Mouse (Mus musculus): ENCODE measurements around the gene H2-Q6. TPM values are rescaled to one million over a fixed set of nuclear protein-coding genes. Genes with fewer than 3 reads are reported as not detected.
"Not testable (repeated sequence)": the region's sequence is repeated elsewhere in the genome, so short reads cannot be mapped to it uniquely, and the experiment has no call there.

Gene H2-Q6
- polyA plus RNA-seq, 1 experiment from 2014 or later = 0.99 TPM

DNA sequence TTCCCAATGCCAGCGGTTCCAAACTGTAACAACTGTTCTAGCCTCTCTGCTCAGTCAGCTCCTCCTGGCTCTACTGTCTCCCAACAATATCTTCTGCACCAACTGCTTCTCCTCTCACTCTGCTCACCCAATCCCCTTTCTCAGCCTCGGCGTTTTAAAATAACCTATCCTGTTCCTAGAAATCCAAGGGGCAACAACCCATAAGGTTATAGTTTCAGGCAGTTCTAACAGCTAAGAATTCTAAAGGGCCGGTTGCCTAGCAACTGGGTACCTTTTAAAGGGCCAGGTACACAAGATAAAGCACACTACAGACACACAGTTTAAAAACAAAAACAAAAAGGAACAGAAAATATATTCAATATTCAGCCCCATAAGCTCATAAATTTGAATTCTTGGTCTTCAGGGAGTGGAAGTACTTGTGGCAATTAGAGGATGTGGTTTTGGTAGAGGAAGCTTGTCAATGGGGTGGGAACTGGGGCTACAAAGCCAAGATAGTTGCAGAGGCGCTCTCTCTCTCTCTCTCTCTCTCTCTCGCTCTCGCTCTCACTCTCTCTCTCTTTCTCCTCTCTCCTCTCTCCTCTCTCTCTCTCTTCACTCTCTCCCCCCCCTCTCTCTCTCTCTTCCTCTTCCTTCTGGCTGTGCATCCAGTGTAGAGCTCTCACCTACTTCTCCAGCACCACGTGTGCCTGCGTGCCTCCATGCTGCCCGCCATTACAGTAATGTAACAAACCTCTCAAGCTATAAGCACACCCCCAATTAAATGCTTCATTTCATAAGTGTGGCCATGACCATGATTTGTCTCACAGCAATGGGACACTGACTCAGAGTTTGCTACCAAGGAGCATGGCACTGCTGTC lies 9.1 kb upstream of the H2-Q6 start:
- H3K9me3 ChIP-seq (ENCODE audit: control insufficient read depth, low read length); H3K27ac ChIP-seq (ENCODE audit: low read depth, low read length); H3K4me3 ChIP-seq (ENCODE audit: low read depth, low read length); H3K36me3 ChIP-seq (ENCODE audit: control insufficient read depth, insufficient read depth, low read length); H3K4me2 ChIP-seq (ENCODE audit: low read depth); H3K4me1 ChIP-seq (ENCODE audit: control insufficient read depth, insufficient read depth, low read length); H3K9ac ChIP-seq (ENCODE audit: low read length); ATAC-seq (ENCODE audit: insufficient read depth, low FRiP score, low TSS enrichment); H3K27me3 ChIP-seq (ENCODE audit: control insufficient read depth, insufficient read depth, low read length); DNase-seq (ENCODE audit: low spot score): not testable (repeated sequence)
- WGBS = 58% methylated on average over 3 of the region's 10 CpGs

DNA sequence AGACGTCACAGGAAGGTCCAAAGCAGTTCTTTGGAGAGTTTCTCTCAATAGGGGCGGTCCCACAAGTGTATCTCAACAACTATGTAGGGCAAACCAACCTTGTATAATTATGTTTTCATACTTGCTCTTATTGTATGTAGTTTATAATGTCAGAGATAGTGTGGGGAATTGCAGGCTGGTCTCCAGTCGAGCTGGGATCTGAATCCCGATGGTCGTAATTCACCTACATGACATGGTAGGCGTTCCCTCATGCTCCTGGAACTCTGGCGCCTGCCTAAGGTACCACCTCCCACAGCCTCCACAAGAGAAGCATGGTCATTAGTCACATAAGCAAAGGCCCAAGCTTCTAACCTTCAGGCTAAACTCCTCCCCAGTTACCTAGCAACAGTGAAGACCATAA lies 5.9 kb upstream of the H2-Q6 start:
- WGBS = 58% methylated on average over 7 of the region's 7 CpGs
- Histone ChIP-seq H3K27ac (ENCODE audit: low read depth, low read length) (no peak overlapping the region), H3K9me3 (ENCODE audit: control insufficient read depth, low read length) (no peaks in the 10 kb centered on the region), H3K4me1 (ENCODE audit: control insufficient read depth, insufficient read depth, low read length) (no peaks in the 10 kb centered on the region), H3K27me3 (ENCODE audit: control insufficient read depth, insufficient read depth, low read length) (no peaks in the 10 kb centered on the region), H3K4me2 (ENCODE audit: low read depth) (no peak overlapping the region), H3K4me3 (ENCODE audit: low read depth, low read length) (no peak overlapping the region), H3K9ac (ENCODE audit: low read length) (no peak overlapping the region), H3K36me3 (ENCODE audit: control insufficient read depth, insufficient read depth, low read length) (no peaks in the 10 kb centered on the region)
- no peak for DNase-seq (ENCODE audit: low spot score)
- no peak for ATAC-seq (ENCODE audit: insufficient read depth, low FRiP score, low TSS enrichment)

DNA sequence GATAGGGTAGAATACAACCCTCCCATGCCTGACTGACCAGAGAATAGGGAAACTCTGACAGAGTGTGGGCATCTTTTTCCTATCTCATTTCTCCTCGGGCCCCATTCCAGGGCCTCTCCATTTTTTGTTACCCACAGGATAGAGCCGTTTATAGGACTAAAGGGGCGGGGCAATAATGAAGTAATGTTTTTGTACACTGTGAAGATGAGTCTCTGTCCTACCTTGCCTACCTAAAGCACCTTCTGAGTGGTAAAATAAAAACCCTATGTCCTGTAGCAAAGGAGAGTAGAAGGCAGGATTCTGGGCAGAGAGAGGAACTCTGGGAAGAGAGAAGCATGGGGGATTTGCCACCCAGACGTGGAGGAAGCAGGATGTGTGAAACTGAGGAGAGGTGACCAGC lies 5.1 kb upstream of the H2-Q6 start:
- H3K9ac ChIP-seq (ENCODE audit: low read length); ATAC-seq (ENCODE audit: insufficient read depth, low FRiP score, low TSS enrichment): not testable (repeated sequence)
- 78% methylated on average over 4 of the region's 4 CpGs for WGBS

DNA sequence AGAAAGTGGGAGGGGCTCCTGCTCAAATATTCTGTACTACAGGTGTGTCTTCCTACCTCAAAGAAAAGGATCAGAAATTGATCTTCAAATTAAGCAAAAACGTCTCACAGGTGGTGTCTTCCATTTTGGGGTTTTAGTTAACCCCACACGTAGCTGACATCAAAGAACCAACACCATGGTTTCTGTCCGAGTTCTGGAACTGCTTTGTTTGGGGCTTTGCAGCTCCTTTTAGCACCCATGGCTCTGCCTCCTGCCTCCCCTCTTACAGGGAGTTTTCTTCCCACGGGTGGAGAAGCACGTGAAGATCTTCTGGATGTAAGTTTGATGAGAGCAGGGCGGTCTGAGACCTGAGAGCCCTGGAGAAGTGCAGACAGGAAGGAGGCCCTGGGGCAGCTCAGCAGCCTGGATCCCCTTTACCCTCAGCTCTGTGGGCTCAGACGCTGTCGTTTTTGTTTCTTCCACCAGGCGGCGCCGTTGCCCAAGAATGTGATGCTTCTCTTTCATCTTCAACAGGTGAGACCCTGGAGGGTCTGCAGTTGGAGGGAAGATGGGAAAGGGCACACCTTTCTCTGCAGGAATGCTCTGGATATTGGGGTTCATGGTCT lies 4.3 kb upstream of the H2-Q6 start:
- not testable (repeated sequence) for H3K9ac ChIP-seq (ENCODE audit: low read length); H3K4me2 ChIP-seq (ENCODE audit: low read depth); H3K4me1 ChIP-seq (ENCODE audit: control insufficient read depth, insufficient read depth, low read length); H3K36me3 ChIP-seq (ENCODE audit: control insufficient read depth, insufficient read depth, low read length); ATAC-seq (ENCODE audit: insufficient read depth, low FRiP score, low TSS enrichment); H3K27me3 ChIP-seq (ENCODE audit: control insufficient read depth, insufficient read depth, low read length); H3K4me3 ChIP-seq (ENCODE audit: low read depth, low read length); H3K9me3 ChIP-seq (ENCODE audit: control insufficient read depth, low read length); H3K27ac ChIP-seq (ENCODE audit: low read depth, low read length)
- 19% methylated on average over 11 of the region's 11 CpGs for WGBS
- peak; percentile 73 for DNase-seq (ENCODE audit: low spot score)

More for the DNA sequence above, 5.1 kb upstream of the H2-Q6 start:
- H3K4me2 ChIP-seq (ENCODE audit: low read depth); H3K9me3 ChIP-seq (ENCODE audit: control insufficient read depth, low read length); H3K4me3 ChIP-seq (ENCODE audit: low read depth, low read length); H3K4me1 ChIP-seq (ENCODE audit: control insufficient read depth, insufficient read depth, low read length); H3K27ac ChIP-seq (ENCODE audit: low read depth, low read length); H3K27me3 ChIP-seq (ENCODE audit: control insufficient read depth, insufficient read depth, low read length); DNase-seq (ENCODE audit: low spot score); H3K36me3 ChIP-seq (ENCODE audit: control insufficient read depth, insufficient read depth, low read length): not testable (repeated sequence)

DNA sequence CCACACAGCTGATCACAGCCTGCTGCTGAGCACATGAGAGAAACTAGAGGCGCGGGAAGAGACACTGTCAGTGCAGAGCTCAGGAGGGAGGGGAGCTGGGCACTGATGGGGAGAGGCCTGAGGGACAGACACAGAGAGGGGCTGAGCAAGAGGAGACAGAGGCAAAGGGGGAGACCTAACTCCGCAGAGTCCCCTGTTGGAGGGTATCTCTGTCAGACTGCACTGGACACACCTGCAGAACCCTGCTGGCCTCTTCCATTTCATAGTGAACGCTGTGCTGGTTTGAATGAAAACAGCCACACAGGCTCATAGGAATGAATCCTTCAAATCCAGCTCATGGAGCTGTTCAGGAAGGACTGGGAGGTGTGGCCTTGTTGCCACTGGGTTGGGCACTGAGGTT lies 3.3 kb upstream of the H2-Q6 start:
- H3K4me3 ChIP-seq (ENCODE audit: low read depth, low read length); H3K27ac ChIP-seq (ENCODE audit: low read depth, low read length); DNase-seq (ENCODE audit: low spot score); H3K36me3 ChIP-seq (ENCODE audit: control insufficient read depth, insufficient read depth, low read length); H3K4me1 ChIP-seq (ENCODE audit: control insufficient read depth, insufficient read depth, low read length); H3K27me3 ChIP-seq (ENCODE audit: control insufficient read depth, insufficient read depth, low read length); H3K9ac ChIP-seq (ENCODE audit: low read length); ATAC-seq (ENCODE audit: insufficient read depth, low FRiP score, low TSS enrichment); H3K4me2 ChIP-seq (ENCODE audit: low read depth); H3K9me3 ChIP-seq (ENCODE audit: control insufficient read depth, low read length): not testable (repeated sequence)
- WGBS = 88% methylated on average over 4 of the region's 4 CpGs

DNA sequence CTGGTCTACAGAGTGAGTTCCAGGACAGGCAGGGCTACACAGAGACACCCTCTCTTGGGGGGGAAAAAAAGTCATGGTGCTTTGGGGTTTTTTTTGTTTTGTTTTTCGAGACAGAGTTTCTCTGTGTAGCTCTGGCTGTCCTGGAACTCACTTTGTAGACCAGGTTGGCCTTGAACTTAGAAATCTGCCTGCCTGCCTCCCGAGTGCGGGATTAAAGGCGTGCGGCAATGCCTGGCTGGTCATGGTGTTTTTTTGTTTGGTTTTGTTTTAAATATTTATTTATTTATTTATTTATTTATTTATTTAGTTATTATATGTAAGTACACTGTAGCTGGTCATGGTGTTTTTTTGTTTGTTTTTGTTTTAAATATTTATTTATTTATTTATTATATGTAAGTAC lies 2.3 kb upstream of the H2-Q6 start:
- DNase-seq (ENCODE audit: low spot score); H3K27ac ChIP-seq (ENCODE audit: low read depth, low read length); ATAC-seq (ENCODE audit: insufficient read depth, low FRiP score, low TSS enrichment); H3K27me3 ChIP-seq (ENCODE audit: control insufficient read depth, insufficient read depth, low read length); H3K36me3 ChIP-seq (ENCODE audit: control insufficient read depth, insufficient read depth, low read length); H3K4me2 ChIP-seq (ENCODE audit: low read depth); H3K9ac ChIP-seq (ENCODE audit: low read length); H3K9me3 ChIP-seq (ENCODE audit: control insufficient read depth, low read length); H3K4me3 ChIP-seq (ENCODE audit: low read depth, low read length); H3K4me1 ChIP-seq (ENCODE audit: control insufficient read depth, insufficient read depth, low read length): not testable (repeated sequence)
- WGBS = 89% methylated on average over 5 of the region's 5 CpGs

DNA sequence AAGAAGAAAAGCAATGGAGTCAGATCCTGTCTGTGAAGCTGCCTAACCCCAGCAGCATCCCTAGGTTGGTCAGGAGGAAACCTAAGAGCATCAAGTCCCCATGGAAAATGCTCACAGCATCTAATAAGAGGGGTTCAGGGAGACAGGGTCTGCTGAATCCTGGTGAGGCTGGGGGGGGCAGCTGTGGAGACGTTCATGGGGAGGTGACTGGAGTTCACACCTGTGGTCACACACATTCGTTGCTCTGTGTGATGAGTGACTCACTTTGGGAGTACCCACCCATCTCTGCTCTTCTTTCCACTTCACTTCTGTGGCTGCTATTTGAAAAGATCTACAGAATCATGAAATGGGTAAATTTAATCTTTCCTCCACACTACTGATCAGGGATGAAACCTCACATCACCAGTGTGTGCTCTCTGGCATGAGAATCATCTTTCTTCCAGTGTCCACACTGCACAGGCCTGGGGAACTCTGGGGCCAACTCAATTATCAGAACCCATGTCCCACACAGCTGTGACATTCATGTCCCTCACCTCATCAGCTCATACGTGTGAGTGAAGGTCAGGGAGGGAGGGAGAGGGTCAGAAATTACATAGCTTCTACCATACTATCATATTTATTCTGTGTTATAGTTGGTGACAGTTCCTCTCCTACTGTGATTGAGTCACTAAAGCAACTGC lies 1.4 kb upstream of the H2-Q6 start:
- not testable (repeated sequence) for H3K27ac ChIP-seq (ENCODE audit: low read depth, low read length); H3K36me3 ChIP-seq (ENCODE audit: control insufficient read depth, insufficient read depth, low read length); H3K4me2 ChIP-seq (ENCODE audit: low read depth); H3K4me3 ChIP-seq (ENCODE audit: low read depth, low read length); DNase-seq (ENCODE audit: low spot score); H3K9me3 ChIP-seq (ENCODE audit: control insufficient read depth, low read length); H3K9ac ChIP-seq (ENCODE audit: low read length); ATAC-seq (ENCODE audit: insufficient read depth, low FRiP score, low TSS enrichment); H3K27me3 ChIP-seq (ENCODE audit: control insufficient read depth, insufficient read depth, low read length); H3K4me1 ChIP-seq (ENCODE audit: control insufficient read depth, insufficient read depth, low read length)
- WGBS = 77% methylated on average over 3 of the region's 3 CpGs

DNA sequence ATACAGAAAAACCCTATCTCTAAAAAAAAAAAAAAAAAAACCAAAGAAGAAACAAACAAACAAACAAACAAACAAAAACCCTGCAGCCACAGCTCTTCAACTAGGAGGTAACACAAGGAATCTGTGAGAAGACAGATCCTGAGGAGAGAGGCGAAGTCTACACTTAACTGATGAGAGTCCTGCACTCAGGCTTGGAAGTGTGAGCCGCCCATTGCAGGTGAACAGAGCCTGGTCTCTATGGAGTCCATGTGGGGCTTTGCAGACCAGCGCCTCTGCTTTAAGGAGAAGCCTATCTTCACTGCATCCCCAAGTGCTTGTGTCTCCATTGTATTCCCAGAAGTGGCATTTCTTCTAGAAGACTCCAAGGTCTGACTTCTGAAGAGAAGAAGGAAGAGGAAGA lies 544 bp upstream of the H2-Q6 start:
- not testable (repeated sequence) for ATAC-seq (ENCODE audit: insufficient read depth, low FRiP score, low TSS enrichment); H3K27ac ChIP-seq (ENCODE audit: low read depth, low read length); H3K36me3 ChIP-seq (ENCODE audit: control insufficient read depth, insufficient read depth, low read length); DNase-seq (ENCODE audit: low spot score); H3K4me1 ChIP-seq (ENCODE audit: control insufficient read depth, insufficient read depth, low read length); H3K27me3 ChIP-seq (ENCODE audit: control insufficient read depth, insufficient read depth, low read length); H3K4me3 ChIP-seq (ENCODE audit: low read depth, low read length); H3K9ac ChIP-seq (ENCODE audit: low read length); H3K4me2 ChIP-seq (ENCODE audit: low read depth); H3K9me3 ChIP-seq (ENCODE audit: control insufficient read depth, low read length)
- WGBS = 90% methylated on average over 3 of the region's 3 CpGs
